Mouse (Mus musculus) midbrain, embryonic 10.5 days (tissue): Measurements from ENCODE around the gene Hoxa9. TPM values are rescaled to one million over a fixed set of nuclear protein-coding genes. Genes with fewer than 3 reads are reported as not detected.
A peak's percentile ranks its signal among the peaks of the same experiment; 100 is the strongest.

Experiments
- DNase-seq: peaks from one replicate; pipeline ENCODE4 v3.0.0-alpha.2; 2017; ENCODE audit warnings: low spot score
- H3K27ac ChIP-seq: fragments of 300-500 bp; sonication (generic); replicated peaks from 2 replicates; pipeline ENCODE4 v1.5.1; 2016; ENCODE audit warnings: mild to moderate bottlenecking
- H3K27me3 ChIP-seq: fragments of 300-500 bp; sonication (generic); 2 replicates; pipeline ENCODE4 v1.6.1; 2016; ENCODE audit warnings: low read depth, mild to moderate bottlenecking; ENCODE audit not compliant: poor library complexity, severe bottlenecking
- H3K36me3 ChIP-seq: fragments of 300-500 bp; sonication (generic); 2 replicates; pipeline ENCODE4 v1.6.1; 2016; ENCODE audit warnings: mild to moderate bottlenecking, moderate library complexity
- H3K4me1 ChIP-seq: fragments of 300-500 bp; sonication (generic); 2 replicates; pipeline ENCODE4 v1.6.1; 2016
- H3K4me3 ChIP-seq: fragments of 300-500 bp; sonication (generic); 2 replicates; pipeline ENCODE4 v1.5.1; 2016; ENCODE audit warnings: mild to moderate bottlenecking, moderate library complexity
- H3K9me3 ChIP-seq: fragments of 300-500 bp; sonication (generic); replicated peaks from 2 replicates; pipeline ENCODE4 v1.6.1; 2016; ENCODE audit warnings: mild to moderate bottlenecking
- WGBS: fragments of 180-500 bp; shearing (Covaris S2); methylation state at CpG from one replicate; pipeline ENCODE4 v1.1.7; 2016; 5-methylcytosine and 5-hydroxymethylcytosine counted together
- polyA plus RNA-seq: library from polyadenylated mRNA; unstranded; fragments of >200 nt; fragmentation: Nextera tagmentation; extraction: Ambion mirVana; gene quantifications from 2 replicates; pipeline ENCODE4 v1.2.1, GENCODE M21; 2016

Hoxa9 gene
- polyA plus RNA-seq, 1 experiment from 2014 or later, result not detected

GRCm38 (mm10) chr6:52256956-52257355 is 26.1 kb upstream of the Hoxa9 start:
- Histone ChIP-seq H3K27me3 (peaks cover 100% of the 10 kb centered on the region), H3K4me1 (peaks cover 20% of the 10 kb centered on the region), H3K4me3 (no peak overlapping the region), H3K27ac (no peak overlapping the region), H3K9me3 (no peaks in the 10 kb centered on the region), H3K36me3 (no peaks in the 10 kb centered on the region)
- WGBS, result 2% methylated on average over 6 of the region's 6 CpGs
- peak; percentile 80 for DNase-seq

DNA sequence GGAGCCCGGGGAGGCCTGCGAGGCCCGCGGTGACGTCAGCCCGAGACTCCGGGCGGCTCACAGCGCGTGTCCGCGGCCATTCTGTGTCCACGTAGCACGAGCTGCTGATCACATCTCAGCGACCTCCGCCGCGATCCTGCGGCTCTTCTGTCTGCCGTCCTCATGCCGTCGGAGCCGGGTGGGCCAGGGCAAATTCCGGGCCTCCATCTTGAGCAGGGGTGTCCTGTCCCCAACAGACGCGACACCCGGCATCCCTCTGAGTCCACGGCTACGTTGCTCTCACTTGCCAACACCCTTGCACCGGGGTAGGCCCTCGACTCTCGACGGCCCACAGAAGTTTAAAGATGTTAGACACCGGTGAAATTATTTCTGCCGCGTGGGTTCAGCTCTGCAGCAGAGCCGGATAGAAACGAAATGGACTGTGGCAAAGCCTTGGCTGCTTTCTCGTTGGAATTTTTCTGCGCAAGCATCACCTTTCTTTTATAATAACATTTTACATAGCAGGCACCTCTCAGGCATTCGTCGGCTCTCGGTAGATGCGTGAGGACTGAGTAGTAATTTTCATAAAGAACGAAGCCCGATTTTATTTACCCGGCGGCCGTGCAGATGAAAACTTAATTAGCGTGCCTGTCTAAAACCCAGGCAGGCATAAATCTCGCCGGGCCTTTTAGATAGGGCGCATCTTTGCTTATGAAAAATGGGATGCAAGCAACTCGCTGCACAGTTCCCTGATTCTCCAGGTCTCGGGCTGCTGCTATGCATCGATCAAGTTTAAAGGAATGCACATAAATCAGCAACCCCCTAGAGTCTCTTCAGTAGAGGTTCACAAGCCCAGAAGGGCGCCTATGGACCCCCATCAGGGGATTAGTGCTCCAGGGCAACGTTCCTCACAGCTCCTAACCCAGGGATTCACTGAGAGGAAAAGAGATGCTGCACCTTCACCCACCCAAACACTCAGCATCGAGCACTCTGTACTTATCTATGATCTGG is 22.9 kb upstream of the Hoxa9 start:
- Histone ChIP-seq H3K27me3 (peaks cover 100% of the 10 kb centered on the region), H3K36me3 (no peaks in the 10 kb centered on the region), H3K9me3 (no peaks in the 10 kb centered on the region), H3K27ac (no peak overlapping the region), H3K4me1 (peaks cover 5% of the 10 kb centered on the region), H3K4me3 (peak overlapping the region; percentile 17; the same call in 1 of the 2 replicates)
- DNase-seq, result peak; percentile 63
- under 1% methylated on average over 59 of the region's 59 CpGs for WGBS

DNA sequence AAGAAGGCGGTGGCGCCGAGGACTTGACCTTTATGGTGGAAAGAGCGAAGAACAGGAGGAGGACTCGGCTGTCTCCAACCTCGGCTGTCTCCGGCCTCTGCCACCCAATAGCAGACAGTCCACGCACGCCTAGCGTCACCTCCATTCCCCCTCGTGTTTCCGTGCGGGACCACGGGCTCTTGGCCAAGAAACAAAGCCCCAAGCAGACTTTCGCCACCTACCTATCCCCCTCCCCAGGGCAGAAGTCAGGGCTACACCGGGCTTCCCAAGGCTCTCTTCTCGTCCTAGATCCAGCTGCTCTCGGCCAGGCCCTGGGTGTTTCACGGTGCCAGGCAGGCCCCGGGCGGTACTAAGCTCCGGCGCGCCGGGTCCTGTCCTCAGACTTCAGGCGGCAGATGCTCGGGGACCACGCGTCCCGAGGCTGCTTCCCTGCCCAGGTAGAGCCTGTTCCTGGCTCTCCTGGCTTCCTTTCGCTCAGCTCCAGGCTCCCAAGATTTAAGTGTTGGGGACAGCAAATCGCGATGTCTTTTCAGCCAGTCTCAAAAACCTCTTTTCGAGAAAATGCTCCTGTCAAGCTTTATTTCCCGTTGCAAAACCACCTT is 22.0 kb upstream of the Hoxa9 start:
- Histone ChIP-seq H3K9me3 (no peaks in the 10 kb centered on the region), H3K4me3 (0 out of 2 replicates have a peak overlapping the region, but pooled peaks have one; percentile 17), H3K4me1 (peaks cover 8% of the 10 kb centered on the region), H3K27me3 (peaks cover 100% of the 10 kb centered on the region), H3K27ac (no peak overlapping the region), H3K36me3 (no peaks in the 10 kb centered on the region)
- DNase-seq, result peak; percentile 70
- under 1% methylated on average over 35 of the region's 35 CpGs for WGBS

GRCm38 (mm10) chr6:52252016-52252774 is 21.3 kb upstream of the Hoxa9 start:
- Histone ChIP-seq H3K4me1 (peaks cover 8% of the 10 kb centered on the region), H3K36me3 (no peaks in the 10 kb centered on the region), H3K27ac (no peak overlapping the region), H3K27me3 (peaks cover 100% of the 10 kb centered on the region), H3K4me3 (no peak overlapping the region), H3K9me3 (no peaks in the 10 kb centered on the region)
- WGBS, result 1% methylated on average over 24 of the region's 24 CpGs
- no peak for DNase-seq

DNA sequence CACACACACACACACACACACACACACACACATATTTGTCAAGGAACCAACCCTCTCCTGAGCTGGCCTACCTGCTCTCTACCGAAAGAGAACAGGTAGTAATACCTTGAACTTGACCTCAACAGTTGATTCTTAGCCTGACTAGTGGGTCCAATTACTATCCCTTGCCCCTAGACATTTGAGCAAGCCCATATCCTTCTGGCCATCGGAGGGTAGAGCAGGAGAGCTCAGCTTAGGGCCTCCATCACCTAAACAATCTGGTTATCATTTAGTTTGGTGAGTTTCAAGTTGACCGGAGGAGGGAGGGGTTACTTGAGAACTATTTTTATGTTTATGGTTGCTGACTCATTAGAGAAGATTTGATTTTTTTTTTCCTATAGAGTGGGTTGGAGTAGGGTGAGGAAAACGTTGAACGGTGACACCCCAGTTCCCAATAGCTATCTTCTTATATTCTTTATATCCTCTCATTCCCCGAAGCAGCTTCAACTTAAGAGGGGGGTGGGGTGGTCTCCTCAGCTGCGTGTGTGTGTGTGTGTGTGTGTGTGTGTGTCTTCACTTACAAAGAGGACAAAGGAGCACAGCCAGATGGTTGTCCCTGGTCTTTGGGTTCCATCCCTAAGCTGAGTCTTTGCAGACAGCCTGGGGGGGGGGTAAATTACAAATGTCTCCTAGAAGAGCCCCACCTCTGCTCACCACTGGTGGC is 20.4 kb upstream of the Hoxa9 start:
- Histone ChIP-seq H3K4me3 (no peak overlapping the region), H3K36me3 (no peaks in the 10 kb centered on the region), H3K27me3 (peaks cover 100% of the 10 kb centered on the region), H3K4me1 (peaks cover 8% of the 10 kb centered on the region), H3K27ac (no peak overlapping the region), H3K9me3 (no peaks in the 10 kb centered on the region)
- DNase-seq, result no peak
- whole genome bisulfite sequencing, result 14% methylated on average over 7 of the region's 7 CpGs

- peaks cover 100% of the 10 kb centered on the region for H3K27me3 ChIP-seq
- no peaks in the 10 kb centered on the region for H3K9me3 ChIP-seq
- H3K4me1 ChIP-seq, result peaks cover 11% of the 10 kb centered on the region
- H3K4me3 ChIP-seq, result no peak overlapping the region
- no peak overlapping the region for H3K27ac ChIP-seq
- no peaks in the 10 kb centered on the region for H3K36me3 ChIP-seq
- no peak for DNase-seq
- under 1% methylated on average over 4 of the region's 4 CpGs for WGBS
Observed at GRCm38 (mm10) chr6:52249826-52250225, 18.9 kb upstream of the Hoxa9 start.

- no peak for DNase-seq
- Histone ChIP-seq H3K9me3 (no peaks in the 10 kb centered on the region), H3K27me3 (peaks cover 100% of the 10 kb centered on the region), H3K4me1 (peaks cover 11% of the 10 kb centered on the region), H3K27ac (no peak overlapping the region), H3K36me3 (no peaks in the 10 kb centered on the region), H3K4me3 (no peak overlapping the region)
- under 1% methylated on average over 16 of the region's 16 CpGs for WGBS
Observed at GRCm38 (mm10) chr6:52249415-52249738, 18.5 kb upstream of the Hoxa9 start.

DNA sequence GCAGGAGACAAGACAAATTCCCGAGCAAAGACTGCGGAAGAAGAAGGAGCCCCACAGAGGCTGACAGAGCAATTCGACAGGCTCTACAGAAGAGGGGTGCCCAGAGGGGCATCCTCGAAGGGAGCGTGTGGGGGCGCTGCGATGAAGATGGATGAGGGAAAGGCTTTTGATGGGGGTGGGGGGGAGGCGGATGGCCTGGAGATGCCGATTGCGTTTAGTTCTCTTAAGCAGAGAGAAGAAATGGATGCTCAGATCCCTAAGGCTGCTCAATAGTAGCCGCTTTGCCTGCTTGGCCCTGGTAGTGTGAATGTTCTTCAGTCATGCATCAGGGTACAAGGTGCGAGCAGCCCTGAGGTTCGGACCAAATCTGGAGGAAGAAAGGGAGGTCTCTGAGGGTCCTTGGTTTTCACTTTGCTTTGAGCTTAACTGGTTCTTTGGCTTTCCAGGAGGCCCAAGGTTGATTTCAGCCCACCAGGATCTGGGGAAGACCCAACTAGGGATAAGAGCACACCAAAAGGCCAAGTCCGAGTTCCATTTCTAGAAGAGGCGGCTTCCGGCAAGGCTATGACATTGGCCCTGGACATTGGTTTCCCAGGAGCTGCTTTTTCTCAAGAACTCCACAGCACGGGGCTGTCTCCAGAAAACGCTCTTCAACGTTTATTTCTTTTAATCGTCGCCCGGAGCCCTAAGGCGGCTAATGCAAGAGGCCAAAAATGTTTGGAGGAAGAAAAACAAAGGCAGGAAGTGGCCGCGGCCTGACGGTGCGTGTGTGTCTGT is 17.9 kb upstream of the Hoxa9 start:
- DNase-seq, result no peak
- no peaks in the 10 kb centered on the region for H3K36me3 ChIP-seq
- no peaks in the 10 kb centered on the region for H3K9me3 ChIP-seq
- H3K27ac ChIP-seq, result no peak overlapping the region
- peaks cover 11% of the 10 kb centered on the region for H3K4me1 ChIP-seq
- WGBS, result 2% methylated on average over 27 of the region's 27 CpGs
- H3K27me3 ChIP-seq, result peaks cover 100% of the 10 kb centered on the region
- H3K4me3 ChIP-seq, result no peak overlapping the region

DNA sequence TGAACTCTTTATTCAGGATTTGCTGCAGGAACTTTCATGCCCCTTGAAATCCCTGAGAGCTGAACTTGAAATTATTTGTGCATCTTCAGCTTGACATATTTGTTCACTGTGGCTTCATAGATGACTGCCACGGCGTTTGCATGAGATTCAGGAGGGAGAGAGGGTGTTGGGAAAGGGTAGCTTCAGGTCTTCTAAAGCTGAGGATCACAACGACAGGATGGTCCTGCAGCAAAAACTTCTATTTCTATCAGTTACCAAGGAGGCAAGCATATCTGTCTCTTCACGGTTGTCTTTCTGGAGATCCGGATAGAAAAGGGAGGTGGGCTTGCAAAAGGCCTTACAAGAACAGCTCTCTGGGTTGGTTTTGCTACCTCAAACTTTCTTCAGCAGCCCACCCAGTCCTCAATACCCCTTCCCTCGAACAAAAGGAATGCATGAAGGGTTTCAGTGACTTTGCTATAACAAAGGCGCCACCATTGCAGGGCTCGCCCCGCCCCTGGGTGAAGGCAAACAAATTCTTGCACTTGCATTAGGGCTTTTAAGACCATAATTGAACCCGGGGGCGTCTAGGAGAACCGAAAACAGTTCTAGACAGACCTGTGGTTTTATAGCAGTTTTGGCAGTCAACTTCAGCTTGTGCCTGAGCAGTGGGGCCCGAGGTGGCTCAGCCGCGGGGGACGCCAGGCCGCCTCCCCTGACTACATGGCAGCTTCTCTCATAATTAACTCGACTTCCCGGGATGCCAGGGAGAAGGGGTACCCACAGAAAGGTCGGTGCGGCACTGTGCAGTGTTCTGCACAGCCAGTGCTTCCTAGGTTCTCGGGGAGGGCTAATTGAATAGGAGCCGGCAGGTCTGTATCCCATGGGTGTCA is 17.1 kb upstream of the Hoxa9 start:
- Histone ChIP-seq H3K9me3 (no peaks in the 10 kb centered on the region), H3K27me3 (peaks cover 100% of the 10 kb centered on the region), H3K36me3 (no peaks in the 10 kb centered on the region), H3K4me3 (no peak overlapping the region), H3K27ac (no peak overlapping the region), H3K4me1 (peaks cover 6% of the 10 kb centered on the region)
- under 1% methylated on average over 23 of the region's 23 CpGs for WGBS
- peak; percentile 50 for DNase-seq

GRCm38 (mm10) chr6:52246916-52247315 is 16.0 kb upstream of the Hoxa9 start:
- Histone ChIP-seq H3K4me3 (no peak overlapping the region), H3K27me3 (peaks cover 100% of the 10 kb centered on the region), H3K36me3 (no peaks in the 10 kb centered on the region), H3K9me3 (no peaks in the 10 kb centered on the region), H3K4me1 (peaks cover 6% of the 10 kb centered on the region), H3K27ac (no peak overlapping the region)
- 4% methylated on average over 3 of the region's 3 CpGs for WGBS
- DNase-seq, result no peak

DNA sequence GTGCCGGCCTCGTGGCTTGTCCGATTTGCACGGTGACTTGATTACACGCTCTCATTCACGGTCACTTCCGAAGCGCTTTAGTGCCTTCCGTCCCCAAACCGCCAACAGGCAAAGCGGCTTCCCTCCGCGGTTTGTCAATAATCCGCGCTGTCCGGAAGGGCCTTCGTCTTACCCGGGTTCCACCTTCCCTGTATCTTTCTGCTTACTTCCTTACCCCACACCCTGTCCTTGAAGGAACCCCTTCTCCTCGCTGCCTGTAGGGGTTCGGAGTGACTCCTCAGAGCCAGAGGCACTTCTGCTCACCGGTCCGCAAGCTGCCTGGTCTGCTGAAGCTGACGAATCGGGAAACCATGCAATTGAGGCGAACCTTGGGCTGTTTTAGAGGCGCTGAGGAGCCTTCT is 15.5 kb upstream of the Hoxa9 start:
- Histone ChIP-seq H3K4me3 (no peak overlapping the region), H3K36me3 (no peaks in the 10 kb centered on the region), H3K27ac (no peak overlapping the region), H3K27me3 (peaks cover 100% of the 10 kb centered on the region), H3K9me3 (no peaks in the 10 kb centered on the region), H3K4me1 (peaks cover 6% of the 10 kb centered on the region)
- under 1% methylated on average over 26 of the region's 26 CpGs for WGBS
- no peak for DNase-seq
